Mouse (Mus musculus): ENCODE results near the gene Cnot10.

DNA sequence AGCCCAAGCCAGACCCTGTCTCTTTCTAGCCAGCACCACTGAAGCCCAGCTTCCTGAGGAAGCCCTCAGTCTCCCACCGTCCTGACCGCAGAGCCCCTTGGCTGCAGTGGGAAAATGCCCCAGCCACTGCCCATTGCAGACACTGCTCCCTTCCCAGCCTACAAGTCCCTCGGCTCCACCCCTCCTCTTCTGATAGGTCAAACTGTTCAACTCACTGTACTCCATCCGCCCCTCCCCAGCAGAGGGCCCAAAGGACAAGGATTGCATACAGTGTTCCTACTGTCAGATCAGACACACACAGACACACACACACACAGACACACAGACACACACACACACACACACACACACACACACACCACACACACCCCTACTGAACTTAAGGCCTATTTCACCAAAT lies 13.3 kb downstream of the Cnot10 start:
- TF ChIP-seq CTCF (IDR thresholded peaks at IDR 0.05; ENCODE audit: low read depth, low read length) (no peak), POLR2A (IDR thresholded peaks at IDR 0.05; ENCODE audit: borderline replicate concordance, low read depth, low read length) (no peak)
